Mouse (Mus musculus) midbrain, postnatal 0 days (tissue): ENCODE results near the gene Slc17a4. TPM values are rescaled to one million over a fixed set of nuclear protein-coding genes. Genes with fewer than 3 reads are reported as not detected.

Experiments
- ATAC-seq: fragments of 200-750 bp; cut with Nextera tagmentation; 2 replicates; pipeline ENCODE4 v1.8.0; 2017; ENCODE audit warnings: moderate number of reproducible peaks, mild to moderate bottlenecking, moderate TSS enrichment, moderate library complexity; ENCODE audit not compliant: low FRiP score
- DNase-seq: peaks from one replicate; pipeline ENCODE4 v3.0.0-alpha.2; 2015; ENCODE audit warnings: low spot score
- H3K27ac ChIP-seq: fragments of 300-500 bp; sonication (generic); 2 replicates; pipeline ENCODE4 v1.5.1; 2014; ENCODE audit warnings: low read depth, mild to moderate bottlenecking, low read length, mixed read lengths
- H3K27me3 ChIP-seq: fragments of 300-500 bp; sonication (generic); 2 replicates; pipeline ENCODE4 v1.6.1; 2014; ENCODE audit warnings: low read length, control low read depth, mixed read lengths; ENCODE audit not compliant: insufficient read depth
- H3K36me3 ChIP-seq: fragments of 300-500 bp; sonication (generic); 2 replicates; pipeline ENCODE4 v1.6.1; 2014; ENCODE audit warnings: low read length, control low read depth, mixed read lengths; ENCODE audit not compliant: insufficient read depth
- H3K4me1 ChIP-seq: fragments of 300-500 bp; sonication (generic); 2 replicates; pipeline ENCODE4 v1.6.1; 2014; ENCODE audit warnings: mild to moderate bottlenecking, control low read depth, antibody characterized with exemption, low read length, mixed read lengths; ENCODE audit not compliant: insufficient read depth
- H3K4me2 ChIP-seq: fragments of 300-500 bp; sonication (generic); 2 replicates; pipeline ENCODE4 v1.6.1; 2014; ENCODE audit warnings: low read depth, mild to moderate bottlenecking, low read length, mixed read lengths; ENCODE audit not compliant: poor library complexity, severe bottlenecking
- H3K4me3 ChIP-seq: fragments of 300-500 bp; sonication (generic); 2 replicates; pipeline ENCODE4 v1.5.1; 2014; ENCODE audit warnings: low read depth, mild to moderate bottlenecking, low read length, moderate library complexity
- H3K9ac ChIP-seq: fragments of 300-500 bp; sonication (generic); replicated peaks from 2 replicates; pipeline ENCODE4 v1.6.1; 2014; ENCODE audit warnings: mild to moderate bottlenecking, low read length, moderate library complexity, mixed read lengths; ENCODE audit not compliant: poor library complexity, severe bottlenecking
- H3K9me3 ChIP-seq: fragments of 300-500 bp; sonication (generic); 2 replicates; pipeline ENCODE4 v1.6.1; 2016; ENCODE audit warnings: low read length, control low read depth
- CTCF ChIP-seq: IDR thresholded peaks from 2 replicates; pipeline ENCODE4 v1.5.1; 2016; ENCODE audit warnings: antibody characterized with exemption, mild to moderate bottlenecking
- WGBS: fragments of 180-500 bp; shearing (Covaris S2); extraction: QIAGEN DNeasy Blood & Tissue Kit; methylation state at CpG from one replicate; pipeline ENCODE4 v1.1.7; 2014; 5-methylcytosine and 5-hydroxymethylcytosine counted together
- polyA plus RNA-seq: library from polyadenylated mRNA; unstranded; fragments of >200 nt; fragmentation: Nextera tagmentation; extraction: Ambion mirVana; gene quantifications from 2 replicates; pipeline ENCODE4 v1.2.1, GENCODE M21; 2015
- total RNA-seq: library from RNA; depleted of rRNA; stranded (reverse); fragments of >200 nt; gene quantifications from 2 replicates; pipeline ENCODE4 v1.2.3, GENCODE M21; 2014

Slc17a4 gene
- total and polyA plus RNA-seq, 2 experiments from 2014 or later: not detected

DNA sequence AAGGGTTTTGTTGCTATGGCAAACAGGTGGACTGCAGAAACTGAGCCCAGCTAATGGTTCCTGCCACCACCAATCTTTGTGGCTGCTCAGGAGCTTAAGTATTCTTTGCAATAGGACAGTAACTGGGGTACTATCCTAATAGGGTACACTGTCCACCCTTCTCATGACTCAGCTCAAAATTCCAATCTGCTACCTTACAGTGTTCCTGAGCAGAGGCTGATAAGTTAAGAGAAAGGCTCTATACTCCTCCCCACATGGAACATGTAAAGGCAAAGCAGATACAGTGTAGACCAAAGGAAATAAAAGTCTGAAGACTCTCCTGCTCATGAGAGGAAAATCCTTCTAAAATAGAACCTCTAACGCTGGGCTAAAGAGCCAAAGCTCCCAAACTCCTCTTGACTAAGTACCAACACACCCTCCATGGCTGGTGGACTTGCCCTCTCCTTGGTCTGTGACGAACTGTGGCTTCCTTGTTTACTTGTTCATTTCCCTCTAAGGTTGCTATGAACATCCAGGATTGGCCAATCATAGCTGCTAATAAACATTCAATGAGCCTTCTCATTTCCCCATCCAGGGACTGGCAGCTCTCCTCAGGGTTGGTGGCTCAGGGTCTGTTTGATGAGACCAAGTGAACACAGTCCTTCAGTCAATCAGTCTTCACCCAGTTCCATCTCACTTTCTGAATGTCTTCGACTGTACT lies 27.6 kb downstream of the Slc17a4 start:
- Histone ChIP-seq H3K36me3 (no peaks in the 10 kb centered on the region), H3K4me3 (no peak overlapping the region), H3K4me2 (no peak overlapping the region), H3K9me3 (no peaks in the 10 kb centered on the region), H3K27me3 (no peaks in the 10 kb centered on the region), H3K4me1 (no peaks in the 10 kb centered on the region), H3K9ac (no peak overlapping the region), H3K27ac (no peak overlapping the region)
- TF ChIP-seq CTCF: no peak
- ATAC-seq: no peak
- DNase-seq: no peak
- WGBS: 87% methylated on average over 3 of the region's 3 CpGs

DNA sequence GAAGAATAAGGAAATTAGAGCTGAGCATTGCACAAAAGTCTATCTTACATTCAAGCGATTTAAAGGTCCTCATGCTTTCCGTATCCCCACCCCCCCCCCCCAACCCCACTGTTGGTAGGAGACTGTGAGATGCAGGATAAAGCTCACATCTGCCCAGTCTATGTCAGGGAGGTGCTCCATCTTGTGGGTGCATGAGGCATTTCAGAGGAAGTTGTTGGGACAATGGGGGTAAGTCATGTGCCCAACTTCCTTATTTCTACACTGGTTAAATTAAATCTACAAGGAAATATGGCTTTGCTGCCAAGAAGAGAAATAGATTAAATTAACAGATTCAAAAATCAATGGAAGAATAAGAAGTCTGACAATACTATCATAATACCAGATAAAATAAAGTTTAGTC lies 29.3 kb downstream of the Slc17a4 start:
- Histone ChIP-seq H3K9ac (no peak overlapping the region), H3K4me2 (no peak overlapping the region), H3K9me3 (no peaks in the 10 kb centered on the region), H3K27ac (no peak overlapping the region), H3K36me3 (no peaks in the 10 kb centered on the region), H3K4me3 (no peak overlapping the region), H3K27me3 (no peaks in the 10 kb centered on the region), H3K4me1 (no peaks in the 10 kb centered on the region)
- ATAC-seq (no peak), DNase-seq (peak; percentile 24)
- whole genome bisulfite sequencing: 31% methylated on average over 2 of the region's 2 CpGs
- peak; percentile 62 for TF ChIP-seq CTCF

DNA sequence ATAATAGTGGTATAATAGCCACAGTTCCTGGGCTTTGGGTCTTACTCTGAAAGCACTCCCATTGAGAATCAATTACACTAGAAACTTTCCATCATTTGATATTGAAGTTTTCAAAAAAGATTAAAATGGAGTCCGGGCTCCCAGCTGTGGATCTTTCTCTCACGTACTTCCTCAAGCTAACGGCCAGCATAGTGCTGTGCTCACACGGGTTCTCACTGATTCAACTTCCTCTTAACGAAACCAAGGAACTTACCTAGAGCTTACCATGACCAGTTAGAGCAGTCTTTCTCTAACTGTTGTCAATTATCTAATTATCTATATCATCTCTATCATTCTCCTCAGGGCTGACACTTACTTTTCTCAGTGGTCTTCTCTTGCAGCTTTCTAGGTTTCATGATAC lies 35.2 kb downstream of the Slc17a4 start:
- DNase-seq: no peak
- no peak overlapping the region for H3K4me3 ChIP-seq
- H3K36me3 ChIP-seq: no peaks in the 10 kb centered on the region
- H3K27ac ChIP-seq: no peak overlapping the region
- no peaks in the 10 kb centered on the region for H3K9me3 ChIP-seq
- no peak for ATAC-seq
- H3K27me3 ChIP-seq: no peaks in the 10 kb centered on the region
- no peak for TF ChIP-seq CTCF
- H3K4me1 ChIP-seq: no peaks in the 10 kb centered on the region
- H3K9ac ChIP-seq: no peak overlapping the region
- 84% methylated on average over 5 of the region's 5 CpGs for WGBS
- no peak overlapping the region for H3K4me2 ChIP-seq

DNA sequence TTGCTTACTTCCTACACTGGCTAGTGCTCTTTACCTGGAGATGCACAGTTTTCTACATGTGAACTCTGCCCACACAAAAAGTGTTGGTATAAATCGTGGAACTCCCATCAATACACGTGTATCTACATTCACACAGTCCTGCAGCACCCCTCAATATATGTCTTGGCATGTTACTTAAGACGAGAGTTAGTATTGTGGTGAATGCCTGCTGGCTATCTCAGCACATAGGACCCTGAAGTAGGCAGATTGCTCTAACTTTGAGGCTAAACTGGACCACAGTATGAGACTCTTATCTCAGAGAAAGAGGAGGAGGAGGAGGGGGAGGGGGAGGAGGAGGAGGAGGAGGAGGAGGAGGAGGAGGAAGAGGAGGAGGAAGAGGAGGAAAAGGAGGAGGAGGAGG lies 35.7 kb downstream of the Slc17a4 start:
- Histone ChIP-seq H3K27ac (no peak overlapping the region), H3K9me3 (no peaks in the 10 kb centered on the region), H3K36me3 (no peaks in the 10 kb centered on the region), H3K9ac (no peak overlapping the region), H3K4me1 (no peaks in the 10 kb centered on the region), H3K4me2 (no peak overlapping the region), H3K4me3 (no peak overlapping the region), H3K27me3 (no peaks in the 10 kb centered on the region)
- DNase-seq: no peak
- TF ChIP-seq CTCF: no peak
- ATAC-seq: no peak
- 77% methylated on average over 3 of the region's 3 CpGs for WGBS

DNA sequence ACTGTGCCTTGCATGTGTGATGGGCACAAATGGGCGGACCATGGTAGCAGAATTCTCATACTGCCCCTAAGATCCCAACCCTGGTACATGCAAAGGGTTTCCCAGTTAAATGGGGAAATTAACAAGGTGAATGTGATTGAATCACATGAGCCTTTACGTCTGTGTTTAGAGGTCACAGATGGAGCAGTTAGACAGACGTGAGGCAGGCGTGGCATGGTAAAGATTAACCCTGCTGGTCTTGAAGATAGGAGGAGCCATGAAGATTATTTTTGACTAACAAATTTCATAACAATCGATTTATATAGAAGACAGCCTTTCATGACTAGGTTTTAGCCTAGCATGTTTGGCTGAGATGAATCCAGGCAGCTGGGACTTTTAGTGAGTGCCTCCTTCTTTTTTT lies 41.7 kb downstream of the Slc17a4 start:
- no peak overlapping the region for H3K27ac ChIP-seq
- H3K36me3 ChIP-seq: no peaks in the 10 kb centered on the region
- no peak overlapping the region for H3K4me3 ChIP-seq
- H3K27me3 ChIP-seq: no peaks in the 10 kb centered on the region
- no peak for ATAC-seq
- WGBS: 86% methylated on average over 5 of the region's 5 CpGs
- H3K9ac ChIP-seq: no peak overlapping the region
- no peaks in the 10 kb centered on the region for H3K4me1 ChIP-seq
- no peak for TF ChIP-seq CTCF
- H3K9me3 ChIP-seq: no peaks in the 10 kb centered on the region
- no peak for DNase-seq
- H3K4me2 ChIP-seq: no peak overlapping the region

DNA sequence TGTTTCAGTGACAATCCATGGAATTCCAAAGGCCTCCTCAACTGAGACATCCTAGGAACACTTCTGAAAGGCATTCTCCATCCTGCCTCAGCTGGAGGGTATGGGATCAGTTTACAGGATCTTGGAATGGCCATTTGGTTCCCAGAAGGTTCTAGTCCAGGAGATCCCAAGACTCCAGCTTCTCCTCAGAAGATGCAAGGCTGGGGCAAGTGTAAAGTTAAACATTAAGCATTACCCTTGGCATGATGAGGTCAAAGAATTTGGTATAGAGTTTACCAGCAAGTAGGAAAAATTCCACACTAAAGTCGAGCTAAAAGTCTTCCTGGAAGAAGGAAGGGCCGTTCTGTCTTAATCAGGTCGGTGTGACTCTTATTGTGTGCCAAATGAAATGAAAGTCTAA lies 44.8 kb downstream of the Slc17a4 start:
- no peak overlapping the region for H3K9ac ChIP-seq
- H3K36me3 ChIP-seq: no peaks in the 10 kb centered on the region
- 77% methylated on average over 3 of the region's 3 CpGs for WGBS
- ATAC-seq (no peak), DNase-seq (no peak)
- H3K9me3 ChIP-seq: no peaks in the 10 kb centered on the region
- H3K4me3 ChIP-seq: no peak overlapping the region
- TF ChIP-seq CTCF: no peak
- H3K27me3 ChIP-seq: no peaks in the 10 kb centered on the region
- H3K4me2 ChIP-seq: no peak overlapping the region
- H3K27ac ChIP-seq: no peak overlapping the region
- H3K4me1 ChIP-seq: no peaks in the 10 kb centered on the region
